Mouse (Mus musculus): ENCODE measurements around the gene Larp6. TPM values are rescaled to one million over a fixed set of nuclear protein-coding genes. Genes with fewer than 3 reads are reported as not detected.

Larp6 gene
- polyA plus RNA-seq, 1 experiment from 2014 or later = 2.3 TPM

GRCm38 (mm10) chr9:60757817-60758216 is 45.0 kb downstream of the Larp6 start:
- Histone ChIP-seq H3K4me3 (ENCODE audit: low read length) (no peak overlapping the region), H3K4me2 (replicated peaks; ENCODE audit: low read depth, low read length) (no peak overlapping the region), H3K4me1 (ENCODE audit: control insufficient read depth, insufficient read depth, low read length) (peaks cover 30% of the 10 kb centered on the region), H3K27me3 (ENCODE audit: control insufficient read depth, insufficient read depth, low read length) (no peaks in the 10 kb centered on the region), H3K36me3 (ENCODE audit: control insufficient read depth, insufficient read depth, low read length) (no peaks in the 10 kb centered on the region), H3K9me3 (ENCODE audit: control insufficient read depth, low read length) (no peaks in the 10 kb centered on the region), H3K9ac (ENCODE audit: low read depth, low read length) (no peak overlapping the region), H3K27ac (ENCODE audit: low read depth, low read length) (peak overlapping the region; percentile 82; the same call in 1 of the 2 replicates)
- peak; percentile 58 for ATAC-seq (ENCODE audit: low FRiP score, low TSS enrichment)
- WGBS = 21% methylated on average over 5 of the region's 5 CpGs

GRCm38 (mm10) chr9:60759436-60760007 is 46.7 kb downstream of the Larp6 start:
- Histone ChIP-seq H3K9ac (ENCODE audit: low read depth, low read length) (no peak overlapping the region), H3K4me2 (replicated peaks; ENCODE audit: low read depth, low read length) (no peak overlapping the region)

GRCm38 (mm10) chr9:60765181-60765580 is 52.4 kb downstream of the Larp6 start:
- no peak overlapping the region for H3K4me3 ChIP-seq (ENCODE audit: low read length)
- H3K9me3 ChIP-seq (ENCODE audit: control insufficient read depth, low read length) = no peaks in the 10 kb centered on the region
- H3K36me3 ChIP-seq (ENCODE audit: control insufficient read depth, insufficient read depth, low read length) = no peaks in the 10 kb centered on the region
- H3K9ac ChIP-seq (ENCODE audit: low read depth, low read length) = no peak overlapping the region
- 17% methylated on average over 2 of the region's 2 CpGs for WGBS
- ATAC-seq (ENCODE audit: low FRiP score, low TSS enrichment) = no peak
- H3K4me2 ChIP-seq (replicated peaks; ENCODE audit: low read depth, low read length) = no peak overlapping the region
- no peaks in the 10 kb centered on the region for H3K4me1 ChIP-seq (ENCODE audit: control insufficient read depth, insufficient read depth, low read length)
- H3K27ac ChIP-seq (ENCODE audit: low read depth, low read length) = no peak overlapping the region
- H3K27me3 ChIP-seq (ENCODE audit: control insufficient read depth, insufficient read depth, low read length) = no peaks in the 10 kb centered on the region

More at GRCm38 (mm10) chr9:60759436-60760007, 46.7 kb downstream of the Larp6 start:
- Histone ChIP-seq H3K27ac (ENCODE audit: low read depth, low read length) (no peak overlapping the region), H3K27me3 (ENCODE audit: control insufficient read depth, insufficient read depth, low read length) (no peaks in the 10 kb centered on the region), H3K4me1 (ENCODE audit: control insufficient read depth, insufficient read depth, low read length) (peaks cover 30% of the 10 kb centered on the region), H3K9me3 (ENCODE audit: control insufficient read depth, low read length) (no peaks in the 10 kb centered on the region), H3K36me3 (ENCODE audit: control insufficient read depth, insufficient read depth, low read length) (no peaks in the 10 kb centered on the region), H3K4me3 (ENCODE audit: low read length) (no peak overlapping the region)
- no peak for ATAC-seq (ENCODE audit: low FRiP score, low TSS enrichment)
- WGBS = 53% methylated on average over 10 of the region's 10 CpGs

GRCm38 (mm10) chr9:60768393-60768792 is 55.6 kb downstream of the Larp6 start:
- no peak overlapping the region for H3K4me2 ChIP-seq (replicated peaks; ENCODE audit: low read depth, low read length)
- 73% methylated on average over 9 of the region's 9 CpGs for WGBS
- H3K27me3 ChIP-seq (ENCODE audit: control insufficient read depth, insufficient read depth, low read length) = no peaks in the 10 kb centered on the region

GRCm38 (mm10) chr9:60769711-60770111 is 56.9 kb downstream of the Larp6 start:
- Histone ChIP-seq H3K4me3 (ENCODE audit: low read length) (no peak overlapping the region), H3K36me3 (ENCODE audit: control insufficient read depth, insufficient read depth, low read length) (no peaks in the 10 kb centered on the region), H3K9me3 (ENCODE audit: control insufficient read depth, low read length) (no peaks in the 10 kb centered on the region; the same call in 1 of the 2 replicates), H3K27me3 (ENCODE audit: control insufficient read depth, insufficient read depth, low read length) (no peaks in the 10 kb centered on the region), H3K27ac (ENCODE audit: low read depth, low read length) (no peak overlapping the region), H3K4me1 (ENCODE audit: control insufficient read depth, insufficient read depth, low read length) (peaks cover 8% of the 10 kb centered on the region; the same call in 1 of the 2 replicates), H3K4me2 (replicated peaks; ENCODE audit: low read depth, low read length) (no peak overlapping the region), H3K9ac (ENCODE audit: low read depth, low read length) (no peak overlapping the region)
- ATAC-seq (ENCODE audit: low FRiP score, low TSS enrichment) = no peak
- 72% methylated on average over 6 of the region's 6 CpGs for WGBS

More at GRCm38 (mm10) chr9:60768393-60768792, 55.6 kb downstream of the Larp6 start:
- H3K4me1 ChIP-seq (ENCODE audit: control insufficient read depth, insufficient read depth, low read length) = peaks cover 8% of the 10 kb centered on the region; the same call in 1 of the 2 replicates
- H3K36me3 ChIP-seq (ENCODE audit: control insufficient read depth, insufficient read depth, low read length) = no peaks in the 10 kb centered on the region
- peak overlapping the region; percentile 27; the same call in 1 of the 2 replicates for H3K27ac ChIP-seq (ENCODE audit: low read depth, low read length)
- H3K4me3 ChIP-seq (ENCODE audit: low read length) = no peak overlapping the region
- no peak for ATAC-seq (ENCODE audit: low FRiP score, low TSS enrichment)
- H3K9ac ChIP-seq (ENCODE audit: low read depth, low read length) = no peak overlapping the region
- no peaks in the 10 kb centered on the region; the same call in 1 of the 2 replicates for H3K9me3 ChIP-seq (ENCODE audit: control insufficient read depth, low read length)

- Histone ChIP-seq H3K36me3 (ENCODE audit: control insufficient read depth, insufficient read depth, low read length) (no peaks in the 10 kb centered on the region), H3K4me2 (replicated peaks; ENCODE audit: low read depth, low read length) (no peak overlapping the region), H3K27ac (ENCODE audit: low read depth, low read length) (no peak overlapping the region), H3K9me3 (ENCODE audit: control insufficient read depth, low read length) (no peaks in the 10 kb centered on the region; the same call in 1 of the 2 replicates), H3K4me1 (ENCODE audit: control insufficient read depth, insufficient read depth, low read length) (peaks cover 8% of the 10 kb centered on the region; the same call in 1 of the 2 replicates), H3K4me3 (ENCODE audit: low read length) (no peak overlapping the region), H3K27me3 (ENCODE audit: control insufficient read depth, insufficient read depth, low read length) (no peaks in the 10 kb centered on the region), H3K9ac (ENCODE audit: low read depth, low read length) (no peak overlapping the region)
- no peak for ATAC-seq (ENCODE audit: low FRiP score, low TSS enrichment)
- 89% methylated on average over 2 of the region's 2 CpGs for WGBS
These were observed 60.9 kb downstream of the Larp6 start for GRCm38 (mm10) chr9:60773713-60774112.

GRCm38 (mm10) chr9:60776899-60777298 is 64.1 kb downstream of the Larp6 start:
- Histone ChIP-seq H3K27me3 (ENCODE audit: control insufficient read depth, insufficient read depth, low read length) (no peaks in the 10 kb centered on the region), H3K27ac (ENCODE audit: low read depth, low read length) (no peak overlapping the region), H3K4me1 (ENCODE audit: control insufficient read depth, insufficient read depth, low read length) (no peaks in the 10 kb centered on the region), H3K9me3 (ENCODE audit: control insufficient read depth, low read length) (no peaks in the 10 kb centered on the region; the same call in 1 of the 2 replicates), H3K9ac (ENCODE audit: low read depth, low read length) (no peak overlapping the region), H3K36me3 (ENCODE audit: control insufficient read depth, insufficient read depth, low read length) (no peaks in the 10 kb centered on the region), H3K4me3 (ENCODE audit: low read length) (no peak overlapping the region), H3K4me2 (replicated peaks; ENCODE audit: low read depth, low read length) (no peak overlapping the region)
- ATAC-seq (ENCODE audit: low FRiP score, low TSS enrichment) = no peak
- 84% methylated on average over 9 of the region's 9 CpGs for whole genome bisulfite sequencing

GRCm38 (mm10) chr9:60782057-60782789 is 69.4 kb downstream of the Larp6 start:
- Histone ChIP-seq H3K4me3 (ENCODE audit: low read length) (no peak overlapping the region), H3K4me1 (ENCODE audit: control insufficient read depth, insufficient read depth, low read length) (no peaks in the 10 kb centered on the region), H3K4me2 (replicated peaks; ENCODE audit: low read depth, low read length) (no peak overlapping the region), H3K36me3 (ENCODE audit: control insufficient read depth, insufficient read depth, low read length) (no peaks in the 10 kb centered on the region), H3K9ac (ENCODE audit: low read depth, low read length) (no peak overlapping the region), H3K27me3 (ENCODE audit: control insufficient read depth, insufficient read depth, low read length) (no peaks in the 10 kb centered on the region), H3K27ac (ENCODE audit: low read depth, low read length) (no peak overlapping the region), H3K9me3 (ENCODE audit: control insufficient read depth, low read length) (no peaks in the 10 kb centered on the region)
- no peak for ATAC-seq (ENCODE audit: low FRiP score, low TSS enrichment)
- WGBS = 89% methylated on average over 9 of the region's 9 CpGs

GRCm38 (mm10) chr9:60785069-60785468 is 72.3 kb downstream of the Larp6 start:
- 80% methylated on average over 4 of the region's 4 CpGs for WGBS
- no peak for ATAC-seq (ENCODE audit: low FRiP score, low TSS enrichment)

More at GRCm38 (mm10) chr9:60785069-60785468, 72.3 kb downstream of the Larp6 start:
- Histone ChIP-seq H3K36me3 (ENCODE audit: control insufficient read depth, insufficient read depth, low read length) (no peaks in the 10 kb centered on the region), H3K4me1 (ENCODE audit: control insufficient read depth, insufficient read depth, low read length) (no peaks in the 10 kb centered on the region), H3K27me3 (ENCODE audit: control insufficient read depth, insufficient read depth, low read length) (no peaks in the 10 kb centered on the region), H3K9ac (ENCODE audit: low read depth, low read length) (no peak overlapping the region), H3K4me2 (replicated peaks; ENCODE audit: low read depth, low read length) (no peak overlapping the region), H3K27ac (ENCODE audit: low read depth, low read length) (no peak overlapping the region), H3K4me3 (ENCODE audit: low read length) (no peak overlapping the region), H3K9me3 (ENCODE audit: control insufficient read depth, low read length) (no peaks in the 10 kb centered on the region)
